34 mouse cellular contexts compared by ENCODE assay signal in genomic region chr5:87196430-87196829, GRCm38 (mm10). TPM values are rescaled to one million over a fixed set of nuclear protein-coding genes. Genes with fewer than 3 reads are reported as not detected.
"Had no signal": no experiment of that assay in that cellular context is flagged by ENCODE, and none has a peak within 500 bp of the region (broad histone marks: within the 10 kb centered on the region; RNA-seq: fewer than 3 reads in every experiment).

No protein-coding gene starts in this region.

RNA-seq across cellular contexts. Expression of gene Ugt2b5, which starts 56.3 kb away (rescaled TPM):
- total RNA-seq: heart, adult 2 months; heart, adult 8-10 months; heart, postnatal 10 days; heart, postnatal 14 days; heart, postnatal 25 days; heart, postnatal 36 days; heart, postnatal 4 days; hematopoietic stem cell, adult 5-6 weeks; hindbrain, postnatal 0 days; layer of hippocampus, adult 18-20 months; layer of hippocampus, adult 2 months; layer of hippocampus, adult 8-10 months; layer of hippocampus, postnatal 10 days; layer of hippocampus, postnatal 14 days; layer of hippocampus, postnatal 25 days; layer of hippocampus, postnatal 36 days had no signal
- polyA plus RNA-seq: heart, adult 2 months; heart, embryonic 11.5 days; heart, embryonic 12.5 days; heart, embryonic 13.5 days; heart, embryonic 14.5 days; heart, embryonic 15.5 days; heart, postnatal 0 days; hindbrain, embryonic 11.5 days; hindbrain, embryonic 12.5 days; hindbrain, embryonic 14.5 days; hindbrain, embryonic 15.5 days; hindbrain, postnatal 0 days; inflammation-experienced regulatory T-cells, adult 6 months had no signal

RNA-seq across cellular contexts. Expression of gene Ugt2b37, which starts 58.2 kb away (rescaled TPM):
- total RNA-seq: heart, adult 2 months; heart, adult 8-10 months; heart, postnatal 10 days; heart, postnatal 14 days; heart, postnatal 25 days; heart, postnatal 36 days; heart, postnatal 4 days; hematopoietic stem cell, adult 5-6 weeks; hindbrain, postnatal 0 days; layer of hippocampus, adult 18-20 months; layer of hippocampus, adult 2 months; layer of hippocampus, adult 8-10 months; layer of hippocampus, postnatal 10 days; layer of hippocampus, postnatal 14 days; layer of hippocampus, postnatal 25 days; layer of hippocampus, postnatal 36 days had no signal
- polyA plus RNA-seq: heart, adult 2 months; heart, embryonic 10.5 days; heart, embryonic 11.5 days; heart, embryonic 12.5 days; heart, embryonic 13.5 days; heart, embryonic 14.5 days; heart, embryonic 15.5 days; heart, embryonic 16.5 days; heart, postnatal 0 days; hindbrain, embryonic 10.5 days; hindbrain, embryonic 11.5 days; hindbrain, embryonic 12.5 days; hindbrain, embryonic 13.5 days; hindbrain, embryonic 14.5 days; hindbrain, embryonic 15.5 days; hindbrain, embryonic 16.5 days; hindbrain, postnatal 0 days; inflammation-experienced regulatory T-cells, adult 6 months; intestine, embryonic 14.5 days; large intestine, adult 2 months had no signal
